Mouse (Mus musculus) hematopoietic multipotent progenitor cell, adult 10-12 weeks (in vitro differentiated cells): ENCODE results near the gene Olfr194. TPM values are rescaled to one million over a fixed set of nuclear protein-coding genes. Genes with fewer than 3 reads are reported as not detected.

Experiments
- polyA plus RNA-seq: library from polyadenylated mRNA; stranded (reverse); fragments of >175 nt; gene quantifications from 2 replicates; pipeline ENCODE4 v1.2.3, GENCODE M21; 2012; ENCODE audit warnings: low replicate concordance

The Olfr194 gene
- polyA plus RNA-seq, result not detected in 2 replicates

DNA sequence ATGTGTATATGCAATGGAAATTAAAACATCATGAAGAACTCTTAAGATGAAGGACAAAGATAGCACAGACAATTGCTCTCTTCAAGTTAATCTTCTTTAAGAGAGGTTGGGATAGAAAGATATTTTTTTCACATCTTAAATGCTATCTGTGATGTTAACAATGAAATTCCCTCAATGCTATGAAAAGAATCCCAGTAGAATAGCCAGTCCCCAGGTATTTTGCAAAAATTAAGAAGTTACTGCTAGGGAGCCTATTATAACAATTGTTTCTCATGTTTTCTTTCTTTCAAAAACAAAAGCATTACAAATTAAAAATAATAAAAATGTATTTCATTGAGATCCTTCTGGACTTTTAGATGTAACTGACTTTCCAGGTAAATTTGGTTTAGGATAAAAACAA, at the start of gene Olfr194:
TSS of gene Olfr194 (minus strand) at position 101 of the 400 bp plus-strand sequence.

GRCm38 (mm10) chr16:59170354-59170753, 49.5 kb upstream of the Olfr194 start, which contains the start of gene Olfr196:
Olfr196 (minus strand) TSS chr16:59170454.

DNA sequence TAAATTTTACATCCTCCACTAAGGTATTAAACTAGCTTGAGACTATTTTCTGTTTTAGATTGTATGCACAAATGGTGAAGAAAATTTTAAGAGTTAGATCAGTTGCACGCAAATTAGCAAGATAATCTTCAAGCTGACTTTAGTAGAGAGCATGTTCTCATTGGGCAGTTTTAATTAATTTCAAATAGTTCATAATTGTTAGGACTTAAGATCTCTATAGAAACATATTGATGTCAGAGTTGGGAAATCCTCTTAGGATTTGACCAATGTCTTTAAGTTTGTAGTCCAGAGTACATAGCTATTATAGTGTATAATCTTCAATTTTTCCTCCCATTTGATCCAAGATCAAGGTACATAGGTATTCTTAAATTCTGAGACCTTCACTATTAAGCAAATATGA, 25.9 kb upstream of the Olfr194 start, which contains the start of gene Olfr195:
TSS of gene Olfr195 (plus strand) at position 301 of the 400 bp plus-strand sequence.

DNA sequence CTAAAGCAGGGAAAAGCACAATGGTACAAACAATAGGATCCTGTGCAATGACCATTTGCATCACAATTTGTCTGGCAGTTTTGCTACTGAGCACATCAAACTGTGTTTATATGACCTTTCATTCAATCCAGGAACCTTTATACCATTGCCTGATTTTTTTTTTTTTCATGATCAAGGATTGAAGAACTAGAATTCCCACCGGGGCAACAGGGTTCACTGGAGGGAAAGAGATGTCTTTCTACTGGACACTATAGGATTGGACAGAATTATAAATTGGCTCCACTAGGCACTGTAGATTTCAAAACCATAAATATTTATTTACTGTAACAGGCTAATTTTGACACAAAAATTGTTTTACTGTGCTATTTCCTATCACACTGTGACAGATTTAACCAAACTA, 9.1 kb downstream of the Olfr194 start, which contains the start of gene Olfr193:
TSS of gene Olfr193 (minus strand) at position 101 of the 400 bp plus-strand sequence.

DNA sequence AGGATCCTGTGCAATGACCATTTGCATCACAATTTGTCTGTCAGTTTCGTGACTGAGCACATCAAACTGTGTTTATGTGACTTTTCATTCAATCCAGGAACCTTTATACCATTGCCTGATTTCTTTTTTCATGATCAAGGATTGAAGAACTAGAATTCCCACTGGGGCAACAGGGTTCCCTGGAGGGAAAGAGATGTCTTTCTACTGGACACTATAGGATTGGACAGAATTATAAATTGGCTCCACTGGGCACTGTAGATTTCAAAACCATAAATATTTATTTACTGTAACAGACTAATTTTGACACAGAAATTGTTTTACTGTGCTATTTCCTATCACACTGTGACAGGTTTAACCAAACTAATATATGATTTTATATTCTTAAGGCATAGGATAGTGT, 31.1 kb downstream of the Olfr194 start, which contains the start of gene Olfr191:
TSS of gene Olfr191 (minus strand) at position 101 of the 400 bp plus-strand sequence.

DNA sequence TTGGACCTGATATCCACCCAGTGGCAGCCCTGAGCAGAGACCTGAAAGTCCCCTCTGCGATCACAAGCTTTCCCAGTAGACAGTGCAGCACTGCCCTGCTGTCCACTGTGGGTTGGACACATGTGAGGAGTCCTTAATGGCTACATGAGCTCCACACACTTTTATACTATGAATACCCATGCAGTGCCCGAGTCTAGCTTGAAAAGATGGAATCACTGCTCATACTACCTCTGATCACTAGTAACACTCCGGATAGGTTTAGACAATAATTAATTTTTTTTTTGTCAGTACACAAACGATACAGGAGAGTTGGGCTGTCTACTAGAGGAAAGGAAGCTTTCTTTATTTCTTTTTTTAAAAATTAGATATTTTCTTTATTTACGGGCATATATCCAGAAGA, 43.0 kb downstream of the Olfr194 start, which contains the start of gene Olfr190:
TSS of gene Olfr190 (minus strand) at position 101 of the 400 bp plus-strand sequence.

Other genes with a start within 250 kb of the Olfr194 start
- gene Olfr177, start 246.3 kb downstream of the Olfr194 start, polyA plus RNA-seq, result not detected in 2 replicates
- gene Olfr178, start 229.0 kb downstream of the Olfr194 start, polyA plus RNA-seq, result not detected in 2 replicates
- gene Olfr181, start 192.3 kb downstream of the Olfr194 start, polyA plus RNA-seq, result not detected in 2 replicates
- gene Olfr180, start 191.7 kb downstream of the Olfr194 start, polyA plus RNA-seq, result not detected in 2 replicates
- not detected in 2 replicates for gene Olfr183, start 125.7 kb downstream of the Olfr194 start, polyA plus RNA-seq
- gene Olfr186, start 90.8 kb downstream of the Olfr194 start, polyA plus RNA-seq, result not detected in 2 replicates
- not detected in 2 replicates for gene Olfr187, start 81.3 kb downstream of the Olfr194 start, polyA plus RNA-seq
- gene Olfr190, start 43.1 kb downstream of the Olfr194 start, polyA plus RNA-seq, result not detected in 2 replicates
- gene Olfr191, start 31.2 kb downstream of the Olfr194 start, polyA plus RNA-seq, result not detected in 2 replicates
- gene Olfr193, start 9.2 kb downstream of the Olfr194 start, polyA plus RNA-seq, result not detected in 2 replicates
- not detected in 2 replicates for gene Olfr195, start 26.0 kb upstream of the Olfr194 start, polyA plus RNA-seq
- not detected in 2 replicates for gene Olfr196, start 49.4 kb upstream of the Olfr194 start, polyA plus RNA-seq
- not detected in 2 replicates for gene Olfr198, start 82.5 kb upstream of the Olfr194 start, polyA plus RNA-seq
- gene Olfr199, start 98.7 kb upstream of the Olfr194 start, polyA plus RNA-seq, result not detected in 2 replicates
- gene Olfr201, start 151.6 kb upstream of the Olfr194 start, polyA plus RNA-seq, result not detected in 2 replicates
- not detected in 2 replicates for gene Olfr202, start 165.7 kb upstream of the Olfr194 start, polyA plus RNA-seq
- not detected in 2 replicates for gene Olfr203, start 177.8 kb upstream of the Olfr194 start, polyA plus RNA-seq
- gene Olfr204, start 197.2 kb upstream of the Olfr194 start, polyA plus RNA-seq, result not detected in 2 replicates
- gene Olfr205, start 210.1 kb upstream of the Olfr194 start, polyA plus RNA-seq, result not detected in 2 replicates
- not detected in 2 replicates for gene Olfr206, start 228.2 kb upstream of the Olfr194 start, polyA plus RNA-seq
- gene Olfr209, start 242.9 kb upstream of the Olfr194 start, polyA plus RNA-seq, result not detected in 2 replicates